Mouse (Mus musculus) B cell, adult 2 months (primary cell): ENCODE measurements around the gene Neurl3.
A peak's percentile ranks its signal among the peaks of the same experiment; 100 is the strongest.

Experiments
- DNase-seq, 2 experiments: peaks; one replicate each; pipeline ENCODE4 v3.0.0; 2022

The Neurl3 gene

GRCm38 (mm10) chr1:36274455-36274854 lies at the start of gene Neurl3:
Gene Neurl3, minus strand, starts transcription at chr1:36274679.
- DNase-seq: no peak

GRCm38 (mm10) chr1:36323746-36324448 lies 49.4 kb upstream of the Neurl3 start:
- peak in 1 of 2 experiments; percentile 48 for DNase-seq

- DNase-seq: no peak
Observed at GRCm38 (mm10) chr1:36323076-36323475, 48.6 kb upstream of the Neurl3 start.

DNA sequence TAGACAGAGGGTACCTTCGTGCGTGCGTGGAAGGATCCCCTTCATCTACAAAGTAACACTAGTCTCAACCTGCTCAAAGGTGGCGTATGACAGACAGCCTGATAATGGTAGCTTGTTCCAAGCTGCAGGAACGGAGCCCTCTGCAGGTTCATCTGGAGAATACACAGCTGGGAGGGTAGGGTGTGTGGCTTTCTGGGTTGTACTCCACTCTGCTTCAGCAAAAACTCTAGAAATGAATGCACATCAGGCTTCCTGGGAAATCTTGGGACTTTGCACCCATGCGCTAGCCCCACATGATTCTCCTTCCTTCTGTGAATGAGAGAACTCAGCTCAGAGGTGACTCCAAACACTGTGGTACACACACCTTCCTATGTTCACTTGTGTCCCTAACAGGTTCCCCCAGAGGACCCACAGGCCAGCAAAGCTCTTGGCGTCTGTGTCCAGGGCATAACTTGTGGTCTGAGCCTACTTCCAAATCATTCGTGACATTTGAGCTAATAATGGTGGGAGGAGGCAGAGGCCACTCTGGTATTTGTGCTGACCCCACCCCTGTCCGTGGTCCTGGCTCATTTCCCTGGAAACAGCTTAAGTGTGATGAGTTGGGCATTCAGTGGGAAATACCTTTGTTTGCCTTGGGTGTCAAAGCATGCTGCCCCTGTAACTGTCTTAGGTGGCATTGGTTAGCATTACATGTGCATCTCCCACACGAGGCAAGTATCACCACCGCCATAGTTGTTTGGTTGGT lies 47.5 kb upstream of the Neurl3 start:
- peak in 1 of 2 experiments; percentile 48 for DNase-seq

DNA sequence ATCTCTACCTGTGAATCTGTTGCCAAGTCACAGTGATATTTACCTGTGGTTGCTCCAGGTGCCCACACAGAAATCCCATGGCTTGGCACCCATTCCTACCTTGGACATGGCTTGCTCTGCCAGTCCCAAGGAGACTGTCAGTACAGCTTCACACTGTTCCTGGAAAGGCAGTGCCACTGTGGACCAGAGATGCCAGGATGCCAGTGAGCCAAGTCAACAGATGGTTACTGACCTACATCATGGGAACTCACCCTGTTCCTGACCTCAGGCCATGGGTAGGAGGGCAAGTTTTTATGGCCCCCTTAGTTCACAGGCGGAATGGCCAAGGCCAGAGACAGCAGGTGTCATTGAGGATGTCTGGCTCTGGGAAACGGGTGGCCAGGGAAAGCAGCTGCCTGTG lies 46.7 kb upstream of the Neurl3 start:
- no peak for DNase-seq

GRCm38 (mm10) chr1:36315776-36316100 lies 41.3 kb upstream of the Neurl3 start:
- DNase-seq: no peak

DNA sequence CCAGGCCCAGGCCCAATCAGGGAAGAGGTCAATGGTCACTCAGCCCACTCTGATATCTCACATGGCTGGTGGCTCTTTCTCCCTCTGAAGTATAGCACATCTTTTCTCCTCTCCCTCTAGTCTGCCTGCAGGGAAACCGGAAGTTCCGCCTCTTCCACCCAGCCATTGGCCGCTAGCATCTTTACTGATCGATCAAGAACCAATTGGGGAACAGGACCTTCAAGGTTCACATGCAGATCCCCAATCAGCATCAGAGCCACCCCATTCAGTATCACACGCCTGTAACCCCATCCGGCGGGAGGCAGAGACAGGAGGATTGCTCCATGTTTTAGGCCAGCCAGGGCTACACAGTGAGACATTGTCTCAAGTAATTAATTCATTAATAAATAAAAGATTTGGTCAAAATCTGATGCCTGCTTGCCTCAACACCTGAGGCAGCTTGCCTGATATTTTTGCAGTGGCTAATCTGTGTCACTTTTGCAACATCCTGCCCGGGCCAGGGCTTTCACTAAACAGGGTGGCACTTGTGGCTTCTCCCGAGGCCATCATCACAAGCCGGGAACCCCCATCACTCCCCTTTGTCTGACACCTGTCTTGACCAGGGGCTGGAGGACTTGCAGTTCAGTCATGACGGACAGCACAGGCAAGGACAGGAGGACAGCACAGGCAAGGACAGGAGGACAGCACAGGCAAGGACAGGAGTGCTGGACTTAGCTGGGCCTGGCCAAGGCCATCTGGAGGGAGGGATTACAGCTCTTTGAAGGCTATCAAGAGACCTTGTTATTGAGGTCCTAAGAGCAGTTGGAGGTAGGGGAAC lies 40.7 kb upstream of the Neurl3 start:
- DNase-seq: peak in 1 of 2 experiments; percentile 42

DNA sequence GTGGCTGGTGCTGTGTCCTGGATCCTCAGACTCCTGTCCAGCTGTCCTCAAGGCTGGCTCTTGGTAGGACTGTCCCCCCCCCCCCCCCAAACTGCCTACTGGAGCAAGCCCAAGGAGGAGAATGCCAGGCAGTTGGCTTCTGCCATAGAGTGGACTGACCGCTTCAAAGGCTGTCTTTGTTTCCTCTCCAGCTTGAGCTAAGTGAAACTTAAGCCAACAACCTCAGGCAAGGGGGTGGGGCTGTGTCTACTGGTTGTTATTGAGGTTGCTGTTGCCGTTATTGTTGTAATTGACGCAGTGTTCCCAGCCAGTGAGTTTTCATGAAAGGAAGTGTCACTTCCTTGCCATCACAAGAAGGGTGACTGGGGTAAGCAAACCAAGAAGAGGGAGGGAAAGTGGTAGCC lies 35.0 kb upstream of the Neurl3 start:
- DNase-seq: peak; percentile 78 to 86

DNA sequence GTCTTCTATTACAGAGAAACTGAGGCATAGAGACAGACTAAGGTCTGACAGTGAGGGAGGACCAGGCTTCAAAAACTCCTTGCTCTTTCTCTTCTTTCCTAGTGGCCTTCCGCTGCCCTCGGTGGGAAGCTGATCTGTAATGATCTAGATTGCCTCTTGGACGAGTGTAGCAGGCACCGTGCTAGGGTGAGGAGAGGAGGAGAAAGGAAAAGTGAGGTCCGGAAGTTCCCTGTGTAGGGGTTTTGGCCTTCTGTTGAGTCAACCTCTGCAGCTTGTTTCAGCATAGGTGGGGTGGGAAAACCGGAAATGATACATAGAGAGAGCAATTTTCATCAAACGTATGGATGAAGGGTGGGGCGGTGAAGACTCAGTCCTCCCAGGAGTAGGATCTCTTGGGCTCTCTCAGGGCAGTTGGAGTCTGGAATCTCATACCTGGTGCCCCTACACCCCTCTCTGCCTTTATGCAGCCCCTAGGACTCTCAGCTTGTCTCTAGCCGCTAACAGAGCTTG lies 34.5 kb upstream of the Neurl3 start:
- peak in 1 of 2 experiments; percentile 40 for DNase-seq

DNA sequence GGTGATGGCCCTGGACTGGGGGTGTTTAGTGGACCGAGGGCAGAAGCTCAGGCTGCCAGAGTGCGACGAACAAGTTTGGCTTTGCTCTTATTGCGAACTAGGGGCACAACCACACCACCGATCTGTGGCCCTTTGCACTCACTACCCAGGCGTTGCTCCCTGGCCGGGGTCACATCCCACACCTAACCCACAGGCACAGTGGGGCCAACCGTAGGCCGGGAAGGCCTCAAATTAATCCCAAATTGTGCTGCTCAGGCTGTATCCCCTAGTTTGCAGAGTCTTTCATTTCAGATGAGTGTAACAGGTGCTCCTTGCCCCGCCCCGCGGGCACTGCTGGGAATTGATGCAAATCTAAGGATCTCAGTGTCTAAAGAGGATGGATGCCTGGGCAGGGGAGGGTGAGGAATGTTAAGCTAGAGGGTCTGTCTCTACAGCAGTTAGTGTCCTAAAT lies 34.0 kb upstream of the Neurl3 start:
- DNase-seq: peak; percentile 59 to 64

GRCm38 (mm10) chr1:36307495-36308280 lies 33.2 kb upstream of the Neurl3 start, which contains the start of gene Arid5a:
Gene Arid5a, plus strand, starts transcription at chr1:36307733.
- peak; percentile 93 to 94 for DNase-seq

GRCm38 (mm10) chr1:36307121-36307494 lies 32.6 kb upstream of the Neurl3 start:
- no peak for DNase-seq

- DNase-seq: no peak
Observed at GRCm38 (mm10) chr1:36306120-36306519, 31.6 kb upstream of the Neurl3 start.

DNA sequence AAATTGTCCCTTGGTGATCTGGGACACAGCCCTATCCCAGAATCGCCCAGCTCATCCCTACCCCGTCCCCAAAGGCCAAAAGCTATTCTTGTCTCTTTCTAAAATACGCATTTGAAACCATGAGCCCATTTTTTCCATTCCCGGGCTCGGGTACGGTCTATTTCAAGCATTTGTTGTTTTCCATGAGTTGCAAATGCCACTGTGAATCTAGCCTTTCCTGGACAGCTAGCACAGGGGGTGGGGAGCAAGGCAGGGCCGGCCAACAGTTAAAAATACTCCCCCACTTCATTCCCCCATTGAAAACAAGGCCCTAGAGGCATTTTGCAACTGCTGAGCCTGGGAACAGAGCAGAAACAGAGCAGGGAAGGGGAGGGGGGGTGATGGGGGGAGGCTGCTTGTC lies 30.3 kb upstream of the Neurl3 start:
- DNase-seq: no peak

DNA sequence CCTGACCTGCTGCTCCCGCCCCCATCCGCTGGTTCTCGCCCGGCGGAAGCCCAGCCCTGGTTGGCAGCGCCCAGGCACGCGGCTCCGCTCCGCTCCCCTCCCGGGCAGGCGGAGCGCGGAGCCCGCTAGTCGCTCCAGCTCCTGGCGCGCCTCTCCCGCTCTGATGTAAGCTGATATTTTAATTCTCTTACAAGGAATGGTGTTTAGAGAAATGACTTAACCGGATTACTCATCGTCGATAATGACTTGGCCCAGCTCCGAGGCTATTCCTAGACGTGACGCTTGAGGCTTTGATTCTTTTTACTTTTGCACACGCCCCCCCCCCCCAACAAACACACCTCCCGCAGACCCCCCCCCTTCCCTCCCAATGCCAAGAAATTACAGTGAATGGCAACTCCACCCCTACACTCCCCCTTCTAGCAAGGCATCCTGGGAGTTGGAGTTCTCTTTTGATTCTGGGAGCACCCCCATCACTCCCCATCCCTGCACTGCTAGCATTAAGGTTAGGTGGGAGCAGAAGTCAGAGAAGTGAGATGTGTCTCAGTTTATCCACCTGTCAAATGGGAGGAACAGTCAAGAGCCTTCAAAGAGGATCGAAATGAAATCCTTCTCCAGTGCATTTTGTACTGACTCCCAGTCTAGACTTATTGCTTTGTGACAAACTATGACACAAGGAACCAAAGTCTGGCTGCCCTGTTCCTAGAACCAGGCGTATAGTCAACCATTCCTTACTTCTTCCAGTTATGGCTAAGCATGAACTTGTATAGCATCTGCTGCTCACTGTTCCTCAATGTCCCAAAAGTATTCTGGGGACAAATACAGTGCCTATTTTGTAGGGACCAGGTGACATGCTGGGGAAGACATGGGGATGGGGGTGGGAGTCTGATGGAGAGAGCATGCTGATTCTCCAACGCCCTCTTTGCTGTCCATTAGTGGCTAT lies 29.2 kb upstream of the Neurl3 start:
- peak in 1 of 2 experiments; percentile 42 for DNase-seq

- no peak for DNase-seq
Observed at GRCm38 (mm10) chr1:36302957-36303356, 28.5 kb upstream of the Neurl3 start.

DNA sequence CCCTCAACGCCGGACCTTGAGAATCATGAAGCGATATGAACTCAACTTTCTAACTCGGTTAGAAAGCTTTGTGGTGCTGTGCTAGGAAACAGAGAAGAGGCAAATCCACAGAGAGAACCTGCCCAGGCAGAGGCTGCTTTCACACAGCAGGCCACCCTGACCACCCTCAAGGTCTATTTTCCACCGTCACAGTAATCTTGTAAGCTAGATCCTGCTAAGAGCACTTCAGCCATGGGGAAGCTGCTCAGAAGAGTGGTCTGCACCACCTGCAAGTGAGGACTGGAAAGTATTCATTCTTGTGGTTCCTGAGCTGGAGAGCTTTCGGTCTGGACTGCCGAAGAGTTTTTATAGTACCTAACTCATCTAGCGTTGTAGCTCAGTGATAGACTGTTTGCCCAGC lies 27.8 kb upstream of the Neurl3 start:
- DNase-seq: no peak

DNA sequence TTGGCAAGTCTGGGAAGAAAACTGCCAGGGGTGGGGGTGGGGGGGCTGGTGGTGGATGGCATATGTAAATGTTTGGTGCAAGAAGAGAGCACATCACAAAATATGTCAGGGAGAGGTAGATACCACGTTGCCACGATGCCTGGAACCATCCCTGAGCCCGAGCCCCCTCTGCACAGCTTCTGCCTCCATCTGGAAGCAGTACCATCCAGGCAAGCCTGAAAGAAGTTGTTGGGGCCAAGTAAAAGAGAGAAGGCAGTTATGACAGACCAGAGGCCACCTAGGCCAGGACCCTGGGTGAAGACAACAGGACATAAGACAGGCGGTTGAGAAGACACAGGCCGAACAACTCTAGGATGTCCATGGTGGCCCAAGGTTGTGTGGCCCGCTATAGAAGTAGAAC lies 26.0 kb upstream of the Neurl3 start:
- no peak for DNase-seq

DNA sequence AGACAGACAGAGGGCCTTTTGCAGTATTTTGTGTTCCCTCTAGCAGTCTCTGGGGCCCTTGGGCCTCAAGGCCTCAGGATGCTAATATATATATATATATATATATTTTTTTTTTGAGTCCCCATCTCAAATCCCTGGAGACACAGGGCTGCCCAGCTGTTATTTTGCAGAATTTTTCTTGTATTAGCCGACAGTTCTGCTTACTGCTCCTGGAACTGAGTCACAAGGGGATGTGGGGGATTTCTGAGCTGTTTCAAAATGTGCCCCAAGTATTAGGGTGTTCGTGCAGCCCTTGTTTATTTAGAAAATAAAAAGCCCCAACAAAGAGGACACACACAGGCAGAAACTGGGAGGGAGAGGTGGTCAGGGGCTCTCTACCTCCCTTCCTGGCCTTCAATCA lies 25.2 kb upstream of the Neurl3 start:
- DNase-seq: no peak

GRCm38 (mm10) chr1:36299126-36299525 lies 24.6 kb upstream of the Neurl3 start:
- no peak for DNase-seq

GRCm38 (mm10) chr1:36298107-36298506 lies 23.6 kb upstream of the Neurl3 start:
- no peak for DNase-seq
